Mouse (Mus musculus): Measurements from ENCODE around the gene Lin37. TPM values are rescaled to one million over a fixed set of nuclear protein-coding genes. Genes with fewer than 3 reads are reported as not detected.

Lin37 gene
- polyA plus RNA-seq, 1 experiment from 2014 or later: 45.6 TPM

- peaks cover 66% of the 10 kb centered on the region for H3K36me3 ChIP-seq
- H3K4me2 ChIP-seq (replicated peaks): no peak overlapping the region
- WGBS: 95% methylated on average over 7 of the region's 7 CpGs
- no peak overlapping the region for H3K27ac ChIP-seq (replicated peaks)
- no peak for ATAC-seq (ENCODE audit: insufficient number of reproducible peaks, low FRiP score, low TSS enrichment, low read depth)
- peaks cover 22% of the 10 kb centered on the region for H3K4me1 ChIP-seq
- H3K9me3 ChIP-seq (replicated peaks): no peaks in the 10 kb centered on the region
- no peak overlapping the region for H3K4me3 ChIP-seq (replicated peaks)
- H3K27me3 ChIP-seq: no peaks in the 10 kb centered on the region
- no peak overlapping the region for H3K9ac ChIP-seq
These were observed 25.5 kb upstream of the Lin37 start for GRCm38 (mm10) chr7:30585170-30585569.

GRCm38 (mm10) chr7:30584339-30584738 is 24.7 kb upstream of the Lin37 start:
- ATAC-seq (ENCODE audit: insufficient number of reproducible peaks, low FRiP score, low TSS enrichment, low read depth): no peak
- no peak overlapping the region for H3K9ac ChIP-seq
- no peak overlapping the region for H3K4me2 ChIP-seq (replicated peaks)
- WGBS: 94% methylated on average over 10 of the region's 10 CpGs
- peaks cover 16% of the 10 kb centered on the region for H3K4me1 ChIP-seq
- no peaks in the 10 kb centered on the region for H3K27me3 ChIP-seq
- no peak overlapping the region for H3K4me3 ChIP-seq (replicated peaks)
- H3K9me3 ChIP-seq (replicated peaks): no peaks in the 10 kb centered on the region
- peaks cover 74% of the 10 kb centered on the region for H3K36me3 ChIP-seq
- no peak overlapping the region for H3K27ac ChIP-seq (replicated peaks)

GRCm38 (mm10) chr7:30581547-30581946 is 21.9 kb upstream of the Lin37 start:
- WGBS: 91% methylated on average over 16 of the region's 16 CpGs
- Histone ChIP-seq H3K36me3 (peaks cover 98% of the 10 kb centered on the region), H3K27ac (replicated peaks) (no peak overlapping the region), H3K9ac (no peak overlapping the region), H3K4me3 (replicated peaks) (no peak overlapping the region), H3K4me1 (peaks cover 3% of the 10 kb centered on the region), H3K9me3 (replicated peaks) (no peaks in the 10 kb centered on the region), H3K4me2 (replicated peaks) (no peak overlapping the region), H3K27me3 (no peaks in the 10 kb centered on the region)
- no peak for ATAC-seq (ENCODE audit: insufficient number of reproducible peaks, low FRiP score, low TSS enrichment, low read depth)

DNA sequence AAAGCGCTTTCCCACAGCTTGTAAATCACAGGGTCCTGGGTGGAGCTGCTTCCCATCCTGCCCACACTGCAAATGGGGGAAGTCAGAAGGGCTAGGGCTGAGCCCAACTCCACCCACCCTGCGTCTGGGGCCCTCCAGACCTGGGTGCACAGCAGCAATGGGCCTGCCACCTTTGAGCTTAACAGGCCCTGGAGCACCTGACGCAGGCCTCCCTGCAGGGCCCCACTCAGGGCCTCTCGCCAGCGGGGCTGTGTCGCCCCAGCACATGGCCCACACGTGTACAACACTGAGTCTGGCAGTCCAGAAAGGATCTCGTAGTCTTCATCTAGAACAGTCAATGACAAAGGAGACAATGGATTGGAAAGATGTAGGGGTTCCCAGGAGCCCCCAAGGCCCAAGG is 20.3 kb upstream of the Lin37 start:
- 87% methylated on average over 8 of the region's 8 CpGs for WGBS

GRCm38 (mm10) chr7:30572969-30573368 is 13.3 kb upstream of the Lin37 start:
- Histone ChIP-seq H3K27me3 (no peaks in the 10 kb centered on the region), H3K9me3 (replicated peaks) (no peaks in the 10 kb centered on the region), H3K4me2 (replicated peaks) (no peak overlapping the region), H3K4me3 (replicated peaks) (no peak overlapping the region), H3K27ac (replicated peaks) (no peak overlapping the region), H3K4me1 (no peaks in the 10 kb centered on the region), H3K36me3 (peaks cover 97% of the 10 kb centered on the region), H3K9ac (no peak overlapping the region)
- 0 out of 2 replicates have a peak, but pooled peaks have one; percentile 29 for ATAC-seq (ENCODE audit: insufficient number of reproducible peaks, low FRiP score, low TSS enrichment, low read depth)
- 66% methylated on average over 2 of the region's 2 CpGs for WGBS

More for the DNA sequence above, 20.3 kb upstream of the Lin37 start:
- Histone ChIP-seq H3K4me3 (replicated peaks) (no peak overlapping the region), H3K9me3 (replicated peaks) (no peaks in the 10 kb centered on the region), H3K27me3 (no peaks in the 10 kb centered on the region), H3K27ac (replicated peaks) (no peak overlapping the region), H3K4me1 (no peaks in the 10 kb centered on the region), H3K36me3 (peaks cover 98% of the 10 kb centered on the region), H3K4me2 (replicated peaks) (no peak overlapping the region), H3K9ac (no peak overlapping the region)
- no peak for ATAC-seq (ENCODE audit: insufficient number of reproducible peaks, low FRiP score, low TSS enrichment, low read depth)

GRCm38 (mm10) chr7:30572389-30572788 is 12.8 kb upstream of the Lin37 start:
- Histone ChIP-seq H3K4me1 (no peaks in the 10 kb centered on the region), H3K9ac (no peak overlapping the region), H3K27ac (replicated peaks) (no peak overlapping the region), H3K4me2 (replicated peaks) (no peak overlapping the region), H3K9me3 (replicated peaks) (no peaks in the 10 kb centered on the region), H3K36me3 (peaks cover 91% of the 10 kb centered on the region), H3K4me3 (replicated peaks) (no peak overlapping the region), H3K27me3 (no peaks in the 10 kb centered on the region)
- no peak for ATAC-seq (ENCODE audit: insufficient number of reproducible peaks, low FRiP score, low TSS enrichment, low read depth)
- WGBS: 88% methylated on average over 5 of the region's 5 CpGs

DNA sequence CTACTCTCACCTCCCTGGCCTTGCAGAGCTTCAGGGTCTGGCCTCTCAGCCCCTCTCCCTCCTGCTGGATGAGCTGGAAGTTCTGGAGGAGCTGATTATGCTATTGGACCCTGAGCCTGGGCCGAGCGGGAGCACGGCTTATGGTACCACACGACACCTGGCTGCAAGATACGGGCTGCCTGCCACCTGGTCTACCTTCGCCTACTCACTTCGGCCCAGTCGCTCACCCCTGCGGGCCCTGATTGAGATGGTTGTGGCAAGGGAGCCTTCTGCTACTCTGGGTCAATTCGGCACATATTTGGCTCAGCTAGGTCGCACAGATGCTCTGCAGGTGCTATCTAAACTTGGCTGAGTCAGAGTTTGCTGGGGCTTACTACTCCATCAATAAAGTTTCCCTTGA is 7.9 kb upstream of the Lin37 start:
- H3K4me3 ChIP-seq (replicated peaks): no peak overlapping the region
- no peak overlapping the region for H3K9ac ChIP-seq
- H3K27me3 ChIP-seq: no peaks in the 10 kb centered on the region
- 86% methylated on average over 11 of the region's 11 CpGs for whole genome bisulfite sequencing
- peaks cover 59% of the 10 kb centered on the region for H3K36me3 ChIP-seq
- H3K4me2 ChIP-seq (replicated peaks): no peak overlapping the region
- no peaks in the 10 kb centered on the region for H3K9me3 ChIP-seq (replicated peaks)
- peaks cover 9% of the 10 kb centered on the region; the same call in 1 of the 2 replicates for H3K4me1 ChIP-seq
- ATAC-seq (ENCODE audit: insufficient number of reproducible peaks, low FRiP score, low TSS enrichment, low read depth): no peak
- H3K27ac ChIP-seq (replicated peaks): no peak overlapping the region

- 84% methylated on average over 9 of the region's 9 CpGs for WGBS
- peaks cover 13% of the 10 kb centered on the region; the same call in 1 of the 2 replicates for H3K4me1 ChIP-seq
- no peak overlapping the region for H3K4me3 ChIP-seq (replicated peaks)
- ATAC-seq (ENCODE audit: insufficient number of reproducible peaks, low FRiP score, low TSS enrichment, low read depth): no peak
- no peak overlapping the region for H3K9ac ChIP-seq
- no peaks in the 10 kb centered on the region for H3K9me3 ChIP-seq (replicated peaks)
- H3K27ac ChIP-seq (replicated peaks): no peak overlapping the region
- no peak overlapping the region for H3K4me2 ChIP-seq (replicated peaks)
- H3K36me3 ChIP-seq: peaks cover 47% of the 10 kb centered on the region
- no peaks in the 10 kb centered on the region for H3K27me3 ChIP-seq
These were observed 6.4 kb upstream of the Lin37 start for GRCm38 (mm10) chr7:30566033-30566432.

- Histone ChIP-seq H3K4me1 (peaks cover 15% of the 10 kb centered on the region; the same call in 1 of the 2 replicates), H3K9ac (no peak within 1 kb of the TSS), H3K36me3 (peaks cover 37% of the 10 kb centered on the region), H3K9me3 (replicated peaks) (no peaks in the 10 kb centered on the region), H3K4me3 (replicated peaks) (peak within 1 kb of the TSS; percentile 94; the same call in 1 of the 2 replicates), H3K4me2 (replicated peaks) (no peak within 1 kb of the TSS), H3K27me3 (no peaks in the 10 kb centered on the region), H3K27ac (replicated peaks) (no peak within 1 kb of the TSS)
- 95% methylated on average over 12 of the region's 12 CpGs for WGBS
- ATAC-seq (ENCODE audit: insufficient number of reproducible peaks, low FRiP score, low TSS enrichment, low read depth): no peak
These were observed 5.4 kb upstream of the Lin37 start, which contains the start of gene Igflr1 for GRCm38 (mm10) chr7:30564970-30565571. Igflr1 (plus strand) TSS chr7:30565427.

GRCm38 (mm10) chr7:30563906-30564280 is 4.3 kb upstream of the Lin37 start:
- Histone ChIP-seq H3K36me3 (peaks cover 25% of the 10 kb centered on the region), H3K9me3 (replicated peaks) (no peaks in the 10 kb centered on the region), H3K27me3 (no peaks in the 10 kb centered on the region), H3K27ac (replicated peaks) (peak overlapping the region; percentile 98), H3K4me2 (replicated peaks) (peak overlapping the region; percentile 74), H3K4me3 (replicated peaks) (peak overlapping the region; percentile 94), H3K4me1 (peaks cover 22% of the 10 kb centered on the region; the same call in 1 of the 2 replicates), H3K9ac (peak overlapping the region; percentile 86)
- ATAC-seq (ENCODE audit: insufficient number of reproducible peaks, low FRiP score, low TSS enrichment, low read depth): no peak
- 25% methylated on average over 6 of the region's 6 CpGs for WGBS

DNA sequence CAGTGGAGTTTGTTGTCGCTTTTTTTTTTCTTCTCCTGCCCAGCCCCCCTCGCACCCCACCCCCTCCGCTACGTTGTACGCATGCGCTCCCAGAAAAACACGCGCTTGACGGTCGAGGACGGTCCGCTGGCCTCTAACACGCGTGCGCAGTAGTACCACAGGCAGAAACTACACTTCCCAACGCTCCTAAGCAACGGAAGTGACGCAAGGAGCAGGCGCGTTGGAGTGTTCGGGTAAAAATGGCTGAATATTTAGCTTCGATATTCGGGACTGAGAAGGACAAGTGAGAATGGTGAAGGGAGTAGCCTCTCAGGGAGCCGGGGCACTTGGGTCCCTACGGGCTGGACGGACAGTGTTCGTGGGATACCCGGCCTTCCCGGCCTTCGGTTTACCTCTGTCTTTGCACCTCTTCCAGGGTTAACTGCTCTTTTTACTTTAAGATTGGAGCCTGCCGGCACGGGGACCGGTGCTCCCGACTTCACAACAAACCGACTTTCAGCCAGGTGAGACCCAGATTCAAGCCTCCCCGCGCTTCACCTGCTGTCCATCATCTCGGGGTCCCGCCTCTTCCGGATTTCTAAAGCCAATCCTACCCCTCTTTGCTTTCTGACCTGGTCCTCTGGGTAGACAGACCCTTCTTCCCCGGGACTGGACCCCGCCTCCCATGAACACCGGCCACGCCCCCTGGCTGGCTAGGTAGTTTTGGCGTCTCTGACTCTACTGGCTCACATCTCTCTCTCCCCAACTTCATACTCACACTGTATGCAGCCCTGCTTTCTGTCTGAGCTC is 3.7 kb upstream of the Lin37 start, which contains the start of the genes U2af1l4, Gm49396 and Psenen:
TSS of gene U2af1l4 (plus strand) at position 185 of the 789 bp plus-strand sequence.
TSS of gene Gm49396 (plus strand) at position 228 of the 789 bp plus-strand sequence.
TSS of gene Psenen (minus strand) at position 511 of the 789 bp plus-strand sequence.
- Histone ChIP-seq H3K4me1 (peaks cover 28% of the 10 kb centered on the region), H3K9ac (peak within 1 kb of the TSS; percentile 86), H3K4me3 (replicated peaks) (peak within 1 kb of the TSS; percentile 94), H3K4me2 (replicated peaks) (peak within 1 kb of the TSS; percentile 81), H3K27me3 (no peaks in the 10 kb centered on the region), H3K36me3 (peaks cover 19% of the 10 kb centered on the region), H3K9me3 (replicated peaks) (no peaks in the 10 kb centered on the region), H3K27ac (replicated peaks) (peak within 1 kb of the TSS; percentile 98)
- peak; percentile 90 for ATAC-seq (ENCODE audit: insufficient number of reproducible peaks, low FRiP score, low TSS enrichment, low read depth)
- WGBS: under 1% methylated on average over 45 of the region's 45 CpGs
